Mouse (Mus musculus): ENCODE results near the gene Cadm2. TPM values are rescaled to one million over a fixed set of nuclear protein-coding genes. Genes with fewer than 3 reads are reported as not detected.

Cadm2 gene
- polyA plus RNA-seq, 1 experiment: 29.2 TPM

- DNase-seq (ENCODE audit: low read depth): no peak
- TF ChIP-seq CTCF (IDR thresholded peaks at IDR 0.05; ENCODE audit: borderline replicate concordance, extremely low read depth, insufficient read depth, insufficient read length) (no peak), POLR2A (IDR thresholded peaks at IDR 0.05; ENCODE audit: borderline replicate concordance, extremely low read depth, insufficient read depth, insufficient read length, poor library complexity, severe bottlenecking) (no peak)
Measured at GRCm38 (mm10) chr16:67284664-67285063, 336.0 kb downstream of the Cadm2 start.

DNA sequence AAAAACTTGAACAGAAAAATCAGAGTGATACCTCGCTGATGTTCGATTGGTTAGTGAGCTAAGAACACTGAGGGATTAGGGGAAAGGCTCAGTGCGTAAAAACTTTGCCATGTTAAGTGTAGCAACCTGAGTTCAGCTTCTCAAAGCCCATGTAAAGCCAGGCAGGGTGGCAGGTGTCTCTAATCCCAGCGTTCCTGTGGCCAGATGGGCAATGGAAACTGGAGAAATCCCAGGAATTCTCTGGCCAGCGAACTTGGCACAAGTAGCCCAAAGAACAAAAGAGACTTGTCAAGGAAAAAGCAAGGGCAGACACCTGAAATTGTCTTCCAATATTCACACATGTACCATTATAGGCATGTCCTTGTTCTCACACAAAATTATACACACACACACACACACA, 377.1 kb downstream of the Cadm2 start:
- DNase-seq (ENCODE audit: low read depth): peak; percentile 23
- TF ChIP-seq CTCF (IDR thresholded peaks at IDR 0.05; ENCODE audit: borderline replicate concordance, extremely low read depth, insufficient read depth, insufficient read length) (no peak), POLR2A (IDR thresholded peaks at IDR 0.05; ENCODE audit: borderline replicate concordance, extremely low read depth, insufficient read depth, insufficient read length, poor library complexity, severe bottlenecking) (no peak)

GRCm38 (mm10) chr16:67234862-67235261, 385.8 kb downstream of the Cadm2 start:
- TF ChIP-seq POLR2A (IDR thresholded peaks at IDR 0.05; ENCODE audit: borderline replicate concordance, extremely low read depth, insufficient read depth, insufficient read length, poor library complexity, severe bottlenecking) (no peak), CTCF (IDR thresholded peaks at IDR 0.05; ENCODE audit: borderline replicate concordance, extremely low read depth, insufficient read depth, insufficient read length) (no peak)
- DNase-seq (ENCODE audit: low read depth): peak; percentile 71

- TF ChIP-seq POLR2A (IDR thresholded peaks at IDR 0.05; ENCODE audit: borderline replicate concordance, extremely low read depth, insufficient read depth, insufficient read length, poor library complexity, severe bottlenecking) (no peak), CTCF (IDR thresholded peaks at IDR 0.05; ENCODE audit: borderline replicate concordance, extremely low read depth, insufficient read depth, insufficient read length) (no peak)
Measured at GRCm38 (mm10) chr16:67226696-67227095, 394.0 kb downstream of the Cadm2 start.

GRCm38 (mm10) chr16:67203329-67203728, 417.4 kb downstream of the Cadm2 start:
- TF ChIP-seq CTCF (IDR thresholded peaks at IDR 0.05; ENCODE audit: borderline replicate concordance, extremely low read depth, insufficient read depth, insufficient read length) (no peak), POLR2A (IDR thresholded peaks at IDR 0.05; ENCODE audit: borderline replicate concordance, extremely low read depth, insufficient read depth, insufficient read length, poor library complexity, severe bottlenecking) (no peak)
- no peak for DNase-seq (ENCODE audit: low read depth)

More at GRCm38 (mm10) chr16:67226696-67227095, 394.0 kb downstream of the Cadm2 start:
- no peak for DNase-seq (ENCODE audit: low read depth)

DNA sequence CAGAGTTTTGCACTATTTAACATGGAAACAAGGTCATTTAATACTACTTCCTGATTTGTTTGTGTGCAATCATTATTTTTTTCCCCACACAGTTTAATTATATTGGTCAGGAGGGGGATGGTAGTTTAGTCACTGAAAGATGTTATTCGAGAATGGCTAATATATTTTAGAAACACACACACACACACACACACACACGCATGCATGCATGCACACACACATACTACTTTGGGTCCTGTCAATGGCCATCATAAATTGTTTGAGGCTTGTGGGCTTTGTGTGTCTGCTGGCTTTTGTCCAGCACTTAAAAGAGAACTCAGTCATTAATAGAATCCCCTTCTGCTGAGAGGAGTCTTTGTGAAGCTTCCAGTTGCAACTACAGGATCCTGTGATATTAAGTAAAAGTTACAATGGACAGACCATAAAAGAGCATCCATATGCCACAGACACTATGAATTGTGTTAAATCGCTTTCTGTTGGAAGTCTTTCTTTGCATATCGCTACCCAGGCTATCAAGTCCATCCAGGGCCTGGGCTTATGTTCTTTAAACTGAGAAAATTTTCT, 427.8 kb downstream of the Cadm2 start:
- peak; percentile 78 for DNase-seq (ENCODE audit: low read depth)
- TF ChIP-seq POLR2A (IDR thresholded peaks at IDR 0.05; ENCODE audit: borderline replicate concordance, extremely low read depth, insufficient read depth, insufficient read length, poor library complexity, severe bottlenecking) (no peak), CTCF (IDR thresholded peaks at IDR 0.05; ENCODE audit: borderline replicate concordance, extremely low read depth, insufficient read depth, insufficient read length) (no peak)

DNA sequence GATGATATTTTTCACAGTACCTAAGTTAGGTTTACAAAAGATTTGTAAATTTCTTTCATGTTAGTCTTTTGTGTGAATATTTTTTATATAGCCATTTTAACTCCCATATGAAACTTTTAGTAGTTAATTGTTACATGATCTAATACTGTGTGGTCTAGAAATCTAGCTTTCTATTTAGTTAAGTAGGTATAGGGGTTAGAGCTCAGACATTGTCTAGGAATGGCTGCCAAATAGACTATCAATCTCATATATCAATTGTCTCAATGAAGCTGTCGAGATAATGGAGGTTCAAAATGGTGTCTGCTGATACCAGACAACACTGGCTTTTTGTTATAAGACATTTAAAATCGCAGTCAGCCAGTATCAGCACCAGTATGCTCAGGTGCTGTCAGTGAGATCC, 428.3 kb downstream of the Cadm2 start:
- TF ChIP-seq POLR2A (IDR thresholded peaks at IDR 0.05; ENCODE audit: borderline replicate concordance, extremely low read depth, insufficient read depth, insufficient read length, poor library complexity, severe bottlenecking) (no peak), CTCF (IDR thresholded peaks at IDR 0.05; ENCODE audit: borderline replicate concordance, extremely low read depth, insufficient read depth, insufficient read length) (no peak)
- no peak for DNase-seq (ENCODE audit: low read depth)

DNA sequence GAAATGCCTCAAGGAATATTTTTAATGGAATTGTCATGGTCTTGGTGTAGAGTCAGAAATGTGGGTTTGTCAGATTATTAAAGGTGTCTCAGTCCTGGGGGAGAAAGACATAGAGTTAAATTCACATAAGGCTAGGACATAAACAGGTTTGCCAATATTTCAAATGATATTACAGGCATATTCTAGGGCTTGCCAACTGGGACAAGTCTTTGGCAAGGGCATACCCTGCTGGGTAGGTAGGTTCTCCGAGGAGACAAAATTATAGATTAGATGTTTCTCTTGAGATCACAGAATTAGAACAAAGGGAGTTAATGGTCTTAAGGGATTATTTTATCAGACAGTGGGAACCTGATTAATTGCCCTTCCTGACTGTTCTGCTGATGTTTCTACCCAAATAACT, 434.4 kb downstream of the Cadm2 start:
- DNase-seq (ENCODE audit: low read depth): no peak
- no peak for TF ChIP-seq POLR2A (IDR thresholded peaks at IDR 0.05; ENCODE audit: borderline replicate concordance, extremely low read depth, insufficient read depth, insufficient read length, poor library complexity, severe bottlenecking)
- TF ChIP-seq CTCF (IDR thresholded peaks at IDR 0.05; ENCODE audit: borderline replicate concordance, extremely low read depth, insufficient read depth, insufficient read length): no peak

DNA sequence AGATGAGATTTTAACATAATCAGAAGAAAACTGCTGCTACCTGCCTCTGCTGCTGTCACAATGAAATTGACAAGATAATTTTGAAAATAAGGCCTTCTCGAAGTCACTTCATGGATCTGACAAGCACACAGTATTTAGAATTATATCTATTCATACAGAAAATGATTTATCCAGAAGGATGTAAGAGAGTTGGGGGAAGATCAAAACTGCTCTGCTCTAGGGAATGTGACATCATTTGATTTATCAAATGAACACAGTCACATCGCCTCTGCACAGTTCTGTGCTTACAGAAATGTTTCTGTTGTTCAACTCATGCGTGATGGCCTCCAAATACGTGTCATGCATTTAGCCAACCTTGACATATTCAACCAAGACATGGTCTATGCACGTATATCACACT, 437.8 kb downstream of the Cadm2 start:
- TF ChIP-seq POLR2A (IDR thresholded peaks at IDR 0.05; ENCODE audit: borderline replicate concordance, extremely low read depth, insufficient read depth, insufficient read length, poor library complexity, severe bottlenecking): no peak
- TF ChIP-seq CTCF (IDR thresholded peaks at IDR 0.05; ENCODE audit: borderline replicate concordance, extremely low read depth, insufficient read depth, insufficient read length): no peak
- peak; percentile 55 for DNase-seq (ENCODE audit: low read depth)

- DNase-seq (ENCODE audit: low read depth): peak; percentile 87
- TF ChIP-seq POLR2A (IDR thresholded peaks at IDR 0.05; ENCODE audit: borderline replicate concordance, extremely low read depth, insufficient read depth, insufficient read length, poor library complexity, severe bottlenecking) (no peak), CTCF (IDR thresholded peaks at IDR 0.05; ENCODE audit: borderline replicate concordance, extremely low read depth, insufficient read depth, insufficient read length) (no peak)
Measured at GRCm38 (mm10) chr16:67175386-67175785, 445.3 kb downstream of the Cadm2 start.

GRCm38 (mm10) chr16:67162211-67162790, 458.4 kb downstream of the Cadm2 start:
- DNase-seq (ENCODE audit: low read depth): peak; percentile 31
- TF ChIP-seq CTCF (IDR thresholded peaks at IDR 0.05; ENCODE audit: borderline replicate concordance, extremely low read depth, insufficient read depth, insufficient read length) (no peak), POLR2A (IDR thresholded peaks at IDR 0.05; ENCODE audit: borderline replicate concordance, extremely low read depth, insufficient read depth, insufficient read length, poor library complexity, severe bottlenecking) (no peak)

GRCm38 (mm10) chr16:67124811-67125210, 495.9 kb downstream of the Cadm2 start:
- peak; percentile 75 for DNase-seq (ENCODE audit: low read depth)
- TF ChIP-seq POLR2A (IDR thresholded peaks at IDR 0.05; ENCODE audit: borderline replicate concordance, extremely low read depth, insufficient read depth, insufficient read length, poor library complexity, severe bottlenecking) (no peak), CTCF (IDR thresholded peaks at IDR 0.05; ENCODE audit: borderline replicate concordance, extremely low read depth, insufficient read depth, insufficient read length) (no peak)

Data from brain, embryonic 14.5 days (tissue).